Mouse (Mus musculus): ENCODE results near the gene Tmc7.

The Tmc7 gene

GRCm38 (mm10) chr7:118584926-118585325, 390 bp upstream of the Tmc7 start:
- no peak for DNase-seq

- DNase-seq: no peak
These were observed 715 bp downstream of the Tmc7 start for GRCm38 (mm10) chr7:118583821-118584220.

- DNase-seq: no peak
These were observed 4.6 kb downstream of the Tmc7 start for GRCm38 (mm10) chr7:118579938-118580337.

- DNase-seq: no peak
These were observed 6.3 kb downstream of the Tmc7 start for GRCm38 (mm10) chr7:118578269-118578668.

- DNase-seq: no peak
These were observed 12.5 kb downstream of the Tmc7 start for GRCm38 (mm10) chr7:118572039-118572438.

- DNase-seq: no peak
These were observed 13.2 kb downstream of the Tmc7 start for GRCm38 (mm10) chr7:118571350-118571749.

GRCm38 (mm10) chr7:118569121-118569543, 15.4 kb downstream of the Tmc7 start:
- peak; percentile 26 for DNase-seq

- no peak for DNase-seq
These were observed 30.2 kb downstream of the Tmc7 start for GRCm38 (mm10) chr7:118554290-118554689.

- no peak for DNase-seq
These were observed 30.7 kb downstream of the Tmc7 start for GRCm38 (mm10) chr7:118553881-118554280.

GRCm38 (mm10) chr7:118547451-118547850, 37.1 kb downstream of the Tmc7 start:
- no peak for DNase-seq

GRCm38 (mm10) chr7:118544128-118544527, 40.4 kb downstream of the Tmc7 start:
- DNase-seq: no peak

- no peak for DNase-seq
These were observed 49.5 kb downstream of the Tmc7 start for GRCm38 (mm10) chr7:118535076-118535475.

- no peak for DNase-seq
These were observed 50.2 kb downstream of the Tmc7 start for GRCm38 (mm10) chr7:118534326-118534725.

- DNase-seq: peak; percentile 100
These were observed 51.4 kb downstream of the Tmc7 start, which contains the start of gene Coq7 for GRCm38 (mm10) chr7:118533178-118533578. Gene Coq7, minus strand, starts transcription at chr7:118533356.

GRCm38 (mm10) chr7:118532519-118533177, 51.9 kb downstream of the Tmc7 start:
- peak; percentile 98 for DNase-seq

GRCm38 (mm10) chr7:118526967-118527366, 57.6 kb downstream of the Tmc7 start:
- DNase-seq: no peak

- DNase-seq: no peak
These were observed 62.5 kb downstream of the Tmc7 start for GRCm38 (mm10) chr7:118522077-118522476.

GRCm38 (mm10) chr7:118519661-118520060, 64.9 kb downstream of the Tmc7 start:
- DNase-seq: no peak

GRCm38 (mm10) chr7:118518687-118519086, 65.8 kb downstream of the Tmc7 start:
- DNase-seq: peak; percentile 80

GRCm38 (mm10) chr7:118517819-118518218, 66.7 kb downstream of the Tmc7 start:
- peak; percentile 45 for DNase-seq

- DNase-seq: no peak
These were observed 76.0 kb downstream of the Tmc7 start for GRCm38 (mm10) chr7:118508556-118508955.

- DNase-seq: no peak
These were observed 80.7 kb downstream of the Tmc7 start for GRCm38 (mm10) chr7:118503844-118504243.

- peak; percentile 55 for DNase-seq
These were observed 82.2 kb downstream of the Tmc7 start for GRCm38 (mm10) chr7:118502333-118502732.

GRCm38 (mm10) chr7:118499784-118500435, 84.6 kb downstream of the Tmc7 start:
- no peak for DNase-seq

Data from retina, postnatal 1 day (tissue).